Comparison of ENCODE assay signal across 17 mouse cellular contexts in the genomic region with DNA sequence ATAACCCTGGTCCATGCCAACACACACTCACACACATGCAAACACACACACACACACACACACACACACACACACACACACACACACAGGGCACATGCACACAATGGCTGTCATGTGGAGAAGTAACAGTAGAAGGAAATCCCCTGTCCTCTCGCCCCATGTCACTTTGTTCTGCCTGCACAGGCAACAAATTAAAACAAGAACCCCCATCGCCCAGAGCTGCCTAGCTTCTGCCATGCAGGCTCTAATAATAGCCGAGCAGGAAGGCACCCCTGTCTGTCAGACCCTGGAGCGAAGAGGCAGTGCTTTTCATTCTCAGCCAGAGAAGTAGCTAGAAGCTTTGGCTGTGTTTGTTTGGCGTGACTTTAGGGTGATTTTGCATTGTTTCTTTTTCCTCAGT.
DNase-seq lines count a peak whose midpoint lies in the region; ATAC-seq lines count a peak whose summit lies in the region.
"Had no signal": no experiment of that assay in that cellular context is flagged by ENCODE, and none has a peak within 500 bp of the region (broad histone marks: within the 10 kb centered on the region; RNA-seq: fewer than 3 reads in every experiment).

No protein-coding gene starts in this region.

- H3K4me2 ChIP-seq in forebrain, embryonic 12.5 days = no peak overlapping the region
- H3K4me2 ChIP-seq in forebrain, embryonic 11.5 days (ENCODE audit: low read depth, low read length, severe bottlenecking) = no peak overlapping the region
- no peak overlapping the region for H3K4me2 ChIP-seq in neural tube, embryonic 13.5 days
- H3K4me2 ChIP-seq in neural tube, embryonic 15.5 days = no peak overlapping the region
- H3K4me2 ChIP-seq in forebrain, embryonic 15.5 days (replicated peaks) = no peak overlapping the region
- no peak overlapping the region for H3K4me2 ChIP-seq in midbrain, embryonic 15.5 days
- H3K4me2 ChIP-seq: embryonic facial prominence, embryonic 15.5 days; intestine, embryonic 15.5 days; limb, embryonic 12.5 days had no signal

- no peak for ATAC-seq in forebrain, embryonic 12.5 days (ENCODE audit: low FRiP score)
- no peak for ATAC-seq in forebrain, embryonic 11.5 days (replicated peaks; ENCODE audit: low FRiP score)
- ATAC-seq in neural tube, embryonic 13.5 days (ENCODE audit: low read depth) = no peak
- ATAC-seq in neural tube, embryonic 15.5 days (ENCODE audit: low FRiP score) = no peak
- no peak for ATAC-seq in forebrain, embryonic 15.5 days (replicated peaks)
- no peak for ATAC-seq in midbrain, embryonic 15.5 days (replicated peaks)
- ATAC-seq: intestine, embryonic 15.5 days; liver, postnatal 0 days; Patski had no signal

- H3K4me3 ChIP-seq in forebrain, embryonic 12.5 days (replicated peaks) = no peak overlapping the region
- no peak overlapping the region for H3K4me3 ChIP-seq in forebrain, embryonic 11.5 days (ENCODE audit: low read depth, low read length)
- no peak overlapping the region for H3K4me3 ChIP-seq in neural tube, embryonic 13.5 days
- no peak overlapping the region for H3K4me3 ChIP-seq in neural tube, embryonic 15.5 days (replicated peaks)
- H3K4me3 ChIP-seq in forebrain, embryonic 15.5 days = no peak overlapping the region
- H3K4me3 ChIP-seq in midbrain, embryonic 15.5 days = no peak overlapping the region
- H3K4me3 ChIP-seq: embryonic facial prominence, embryonic 15.5 days; intestine, embryonic 15.5 days; limb, embryonic 12.5 days; myocyte had no signal

- WGBS in forebrain, embryonic 12.5 days = 15% methylated on average over 5 of the region's 5 CpGs
- 19% methylated on average over 5 of the region's 5 CpGs for WGBS in forebrain, embryonic 11.5 days
- WGBS in neural tube, embryonic 13.5 days = 23% methylated on average over 5 of the region's 5 CpGs
- 29% methylated on average over 5 of the region's 5 CpGs for WGBS in neural tube, embryonic 15.5 days
- WGBS in forebrain, embryonic 15.5 days = 10% methylated on average over 5 of the region's 5 CpGs
- 20% methylated on average over 5 of the region's 5 CpGs for WGBS in midbrain, embryonic 15.5 days

- peaks cover 15% of the 10 kb centered on the region for H3K4me1 ChIP-seq in forebrain, embryonic 12.5 days
- H3K4me1 ChIP-seq in forebrain, embryonic 11.5 days (replicated peaks; ENCODE audit: control insufficient read depth, insufficient read depth, low read length) = 0 out of 2 replicates have a peak, but pooled peaks cover 4% of the 10 kb centered on the region
- peaks cover 24% of the 10 kb centered on the region for H3K4me1 ChIP-seq in neural tube, embryonic 13.5 days (replicated peaks)
- peaks cover 6% of the 10 kb centered on the region; the same call in 1 of the 2 replicates for H3K4me1 ChIP-seq in neural tube, embryonic 15.5 days
- H3K4me1 ChIP-seq in forebrain, embryonic 15.5 days = peaks cover 10% of the 10 kb centered on the region
- H3K4me1 ChIP-seq in midbrain, embryonic 15.5 days = peaks cover 13% of the 10 kb centered on the region
- H3K4me1 ChIP-seq: intestine, embryonic 15.5 days had no signal

- DNase-seq in forebrain, embryonic 11.5 days (ENCODE audit: low spot score) = no peak
- no peak for DNase-seq in lung, postnatal 25 days (ENCODE audit: low spot score)
- DNase-seq in spleen, postnatal 4 days (ENCODE audit: low spot score in 2 of 2) = no peak
- DNase-seq: cerebellum, adult 9-10 months; liver, postnatal 0 days had no signal

- H3K27ac ChIP-seq in forebrain, embryonic 12.5 days = peak overlapping the region; percentile 50; the same call in 1 of the 2 replicates
- H3K27ac ChIP-seq in forebrain, embryonic 11.5 days (ENCODE audit: low read depth, low read length) = no peak overlapping the region
- H3K27ac ChIP-seq in neural tube, embryonic 13.5 days (replicated peaks) = peak overlapping the region; percentile 19
- H3K27ac ChIP-seq in neural tube, embryonic 15.5 days (replicated peaks) = no peak overlapping the region
- peak overlapping the region; percentile 6; the same call in 1 of the 2 replicates for H3K27ac ChIP-seq in forebrain, embryonic 15.5 days (replicated peaks)
- peak overlapping the region; percentile 46 for H3K27ac ChIP-seq in midbrain, embryonic 15.5 days
- H3K27ac ChIP-seq: embryonic facial prominence, embryonic 15.5 days; intestine, embryonic 15.5 days; limb, embryonic 12.5 days; macrophage; stomach, postnatal 0 days had no signal

- H3K9me3 ChIP-seq in forebrain, embryonic 12.5 days = no peaks in the 10 kb centered on the region
- H3K9me3 ChIP-seq in forebrain, embryonic 11.5 days (ENCODE audit: control insufficient read depth, low read length) = no peaks in the 10 kb centered on the region
- no peaks in the 10 kb centered on the region for H3K9me3 ChIP-seq in neural tube, embryonic 13.5 days
- H3K9me3 ChIP-seq in neural tube, embryonic 15.5 days (replicated peaks) = no peaks in the 10 kb centered on the region
- no peaks in the 10 kb centered on the region for H3K9me3 ChIP-seq in forebrain, embryonic 15.5 days
- H3K9me3 ChIP-seq in midbrain, embryonic 15.5 days = no peaks in the 10 kb centered on the region
- H3K9me3 ChIP-seq: embryonic facial prominence, embryonic 15.5 days; intestine, embryonic 15.5 days; limb, embryonic 12.5 days had no signal

- peaks cover 3% of the 10 kb centered on the region; the same call in 1 of the 2 replicates for H3K27me3 ChIP-seq in forebrain, embryonic 12.5 days
- no peaks in the 10 kb centered on the region for H3K27me3 ChIP-seq in forebrain, embryonic 11.5 days (ENCODE audit: control insufficient read depth, insufficient read depth, low read length)
- no peaks in the 10 kb centered on the region for H3K27me3 ChIP-seq in neural tube, embryonic 13.5 days
- H3K27me3 ChIP-seq in neural tube, embryonic 15.5 days (replicated peaks) = no peaks in the 10 kb centered on the region
- H3K27me3 ChIP-seq in forebrain, embryonic 15.5 days = no peaks in the 10 kb centered on the region
- no peaks in the 10 kb centered on the region for H3K27me3 ChIP-seq in midbrain, embryonic 15.5 days (replicated peaks)
- H3K27me3 ChIP-seq: embryonic facial prominence, embryonic 15.5 days; intestine, embryonic 15.5 days; limb, embryonic 12.5 days had no signal

- H3K9ac ChIP-seq in forebrain, embryonic 12.5 days = no peak overlapping the region
- no peak overlapping the region for H3K9ac ChIP-seq in forebrain, embryonic 11.5 days (ENCODE audit: low read length)
- H3K9ac ChIP-seq in neural tube, embryonic 13.5 days = no peak overlapping the region
- H3K9ac ChIP-seq in neural tube, embryonic 15.5 days (replicated peaks) = no peak overlapping the region
- no peak overlapping the region for H3K9ac ChIP-seq in forebrain, embryonic 15.5 days (replicated peaks)
- no peak overlapping the region for H3K9ac ChIP-seq in midbrain, embryonic 15.5 days
- H3K9ac ChIP-seq: embryonic facial prominence, embryonic 15.5 days; intestine, embryonic 15.5 days; limb, embryonic 12.5 days; liver, postnatal 0 days had no signal

- no peaks in the 10 kb centered on the region for H3K36me3 ChIP-seq in forebrain, embryonic 12.5 days (replicated peaks)
- no peaks in the 10 kb centered on the region for H3K36me3 ChIP-seq in forebrain, embryonic 11.5 days (ENCODE audit: control insufficient read depth, insufficient read depth, low read length)
- no peaks in the 10 kb centered on the region for H3K36me3 ChIP-seq in neural tube, embryonic 13.5 days
- H3K36me3 ChIP-seq in neural tube, embryonic 15.5 days = no peaks in the 10 kb centered on the region
- H3K36me3 ChIP-seq in forebrain, embryonic 15.5 days = no peaks in the 10 kb centered on the region
- no peaks in the 10 kb centered on the region for H3K36me3 ChIP-seq in midbrain, embryonic 15.5 days (replicated peaks)
- H3K36me3 ChIP-seq: embryonic facial prominence, embryonic 15.5 days; intestine, embryonic 15.5 days; limb, embryonic 12.5 days had no signal

Comparison
In these comparisons a context has a peak if more than half of its experiments do, and no peak if none do; other contexts are left out.
1. H3K27ac ChIP-seq: peak in forebrain, embryonic 12.5 days (single experiment), neural tube, embryonic 13.5 days (single experiment), forebrain, embryonic 15.5 days (single experiment) and midbrain, embryonic 15.5 days (single experiment); none in forebrain, embryonic 11.5 days (single experiment) and neural tube, embryonic 15.5 days (single experiment).